Mouse (Mus musculus) hindbrain, embryonic 16.5 days (tissue): ENCODE measurements around the gene Slco2a1. TPM values are rescaled to one million over a fixed set of nuclear protein-coding genes. Genes with fewer than 3 reads are reported as not detected.

Source experiments
- ATAC-seq: fragments of 200-750 bp; cut with Nextera tagmentation; 2 replicates; pipeline ENCODE4 v1.8.0; 2017; ENCODE audit warnings: moderate TSS enrichment, moderate library complexity
- H3K27ac ChIP-seq: fragments of 300-500 bp; sonication (generic); 2 replicates; pipeline ENCODE4 v1.5.1; 2014; ENCODE audit warnings: low read depth, mild to moderate bottlenecking, control low read depth, low read length, moderate library complexity
- H3K27me3 ChIP-seq: fragments of 300-500 bp; sonication (generic); replicated peaks from 2 replicates; pipeline ENCODE4 v1.6.1; 2014; ENCODE audit warnings: low read length; ENCODE audit not compliant: control insufficient read depth, insufficient read depth
- H3K36me3 ChIP-seq: fragments of 300-500 bp; sonication (generic); 2 replicates; pipeline ENCODE4 v1.6.1; 2014; ENCODE audit warnings: mild to moderate bottlenecking, low read length, moderate library complexity, mixed read lengths; ENCODE audit not compliant: control insufficient read depth, insufficient read depth
- H3K4me1 ChIP-seq: fragments of 300-500 bp; sonication (generic); 2 replicates; pipeline ENCODE4 v1.6.1; 2014; ENCODE audit warnings: low read depth, low read length; ENCODE audit not compliant: control insufficient read depth, insufficient read depth
- H3K4me2 ChIP-seq: fragments of 300-500 bp; sonication (generic); 2 replicates; pipeline ENCODE4 v1.6.1; 2014; ENCODE audit warnings: mild to moderate bottlenecking, low read length, control low read depth, moderate library complexity
- H3K4me3 ChIP-seq: fragments of 300-500 bp; sonication (generic); 2 replicates; pipeline ENCODE4 v1.5.1; 2014; ENCODE audit warnings: mild to moderate bottlenecking, low read length, control low read depth, moderate library complexity
- H3K9ac ChIP-seq: fragments of 300-500 bp; sonication (generic); 2 replicates; pipeline ENCODE4 v1.6.1; 2014; ENCODE audit warnings: low read depth, mild to moderate bottlenecking, control low read depth, low read length, moderate library complexity
- H3K9me3 ChIP-seq: fragments of 300-500 bp; sonication (generic); 2 replicates; pipeline ENCODE4 v1.6.1; 2014; ENCODE audit warnings: mild to moderate bottlenecking, low read length, moderate library complexity; ENCODE audit not compliant: control insufficient read depth
- WGBS: fragments of 180-500 bp; shearing (Covaris S2); extraction: QIAGEN DNeasy Blood & Tissue Kit; methylation state at CpG from one replicate; pipeline ENCODE4 v1.1.7; 2014; 5-methylcytosine and 5-hydroxymethylcytosine counted together
- polyA plus RNA-seq: library from polyadenylated mRNA; unstranded; fragments of >200 nt; fragmentation: Nextera tagmentation; extraction: Ambion mirVana; gene quantifications from 2 replicates; pipeline ENCODE4 v1.2.1, GENCODE M21; 2015

Gene Slco2a1
- polyA plus RNA-seq, 1 experiment from 2014 or later = 4.6 TPM

DNA sequence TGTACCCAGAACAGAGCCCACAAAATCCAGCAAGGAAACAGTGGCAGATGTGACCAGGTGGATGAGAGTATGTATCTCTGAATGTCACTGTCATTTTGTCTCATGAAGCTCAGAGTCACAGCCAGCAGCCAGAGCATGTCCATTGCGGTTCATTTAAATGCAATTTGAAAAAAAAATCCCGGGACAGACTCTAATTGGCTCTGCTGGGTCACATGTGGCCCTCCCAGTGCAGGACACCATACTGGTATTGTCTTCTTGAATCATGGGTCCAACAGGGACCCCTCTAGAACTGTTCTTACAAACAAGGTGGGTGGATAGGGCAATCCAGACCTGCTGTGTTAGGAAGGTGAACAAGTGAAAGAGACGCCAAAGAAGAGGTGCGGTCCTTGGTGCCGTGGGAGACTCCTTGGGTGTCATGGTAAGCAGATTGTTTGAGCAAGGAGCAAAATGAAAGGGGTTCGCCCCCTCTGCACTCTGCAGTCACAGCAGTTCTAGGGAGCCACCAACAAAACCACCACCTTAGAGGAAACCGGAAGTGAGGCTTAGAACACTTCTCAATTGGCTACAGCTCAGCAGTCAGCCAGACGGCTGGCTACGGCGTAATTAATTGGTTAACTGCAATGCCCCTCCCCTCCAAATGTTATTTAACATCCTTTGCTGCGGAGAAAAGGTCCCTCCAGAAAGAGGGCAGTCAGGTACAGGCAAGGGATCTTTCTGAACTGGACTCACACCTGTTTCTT, 38.8 kb downstream of the Slco2a1 start:
- H3K4me1 ChIP-seq = no peaks in the 10 kb centered on the region
- no peaks in the 10 kb centered on the region for H3K27me3 ChIP-seq
- no peak overlapping the region for H3K9ac ChIP-seq
- H3K4me2 ChIP-seq = no peak overlapping the region
- H3K27ac ChIP-seq = no peak overlapping the region
- no peak for ATAC-seq
- 74% methylated on average over 11 of the region's 11 CpGs for WGBS
- H3K36me3 ChIP-seq = no peaks in the 10 kb centered on the region
- H3K9me3 ChIP-seq = no peaks in the 10 kb centered on the region
- no peak overlapping the region for H3K4me3 ChIP-seq

DNA sequence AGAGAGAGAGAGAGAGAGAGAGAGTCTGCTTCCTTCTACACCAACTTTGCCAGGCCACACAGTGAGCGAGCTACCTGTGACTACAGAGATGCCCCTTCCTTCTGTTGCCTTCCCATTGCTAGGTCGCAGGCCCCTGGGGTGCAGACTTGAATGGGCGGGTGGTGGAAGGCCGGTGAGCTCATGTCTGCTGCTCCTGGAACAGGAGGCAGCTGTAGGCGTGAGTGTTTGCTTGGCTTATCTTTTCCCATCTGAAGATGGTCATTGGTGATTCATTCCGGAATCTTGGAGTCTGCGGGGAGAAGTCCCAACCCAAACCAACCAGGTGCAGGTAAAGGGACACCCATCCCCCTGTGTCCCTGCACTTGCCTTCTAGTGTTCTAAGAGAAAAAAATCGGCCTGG, 40.5 kb downstream of the Slco2a1 start:
- no peaks in the 10 kb centered on the region for H3K36me3 ChIP-seq
- no peaks in the 10 kb centered on the region for H3K9me3 ChIP-seq
- no peak overlapping the region for H3K9ac ChIP-seq
- H3K4me2 ChIP-seq = no peak overlapping the region
- H3K4me3 ChIP-seq = no peak overlapping the region
- no peak overlapping the region for H3K27ac ChIP-seq
- no peak for ATAC-seq
- WGBS = 60% methylated on average over 8 of the region's 8 CpGs
- H3K4me1 ChIP-seq = no peaks in the 10 kb centered on the region
- H3K27me3 ChIP-seq = no peaks in the 10 kb centered on the region

DNA sequence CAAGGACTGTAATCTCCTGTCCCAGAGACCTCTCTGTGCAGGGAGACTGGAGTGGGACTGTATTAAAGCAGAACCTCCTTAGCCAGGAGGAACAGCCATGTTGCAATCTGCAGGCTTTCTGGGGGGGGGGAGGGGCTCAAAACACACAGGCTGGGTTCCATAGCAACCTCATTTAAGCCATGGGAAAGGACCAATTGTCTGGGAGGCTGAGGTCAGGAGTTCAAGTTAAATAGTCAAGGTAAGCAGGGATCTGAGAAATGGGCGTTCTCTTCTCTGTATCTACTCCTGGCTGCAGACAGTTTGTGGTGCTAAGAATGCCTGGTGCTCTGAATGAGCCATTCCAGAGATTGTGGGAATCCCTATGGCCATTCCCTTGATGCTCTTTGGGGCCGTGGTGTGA, 41.5 kb downstream of the Slco2a1 start:
- no peaks in the 10 kb centered on the region for H3K36me3 ChIP-seq
- H3K4me2 ChIP-seq = no peak overlapping the region
- H3K4me3 ChIP-seq = no peak overlapping the region
- no peaks in the 10 kb centered on the region for H3K4me1 ChIP-seq
- whole genome bisulfite sequencing = 69% methylated on average over 2 of the region's 2 CpGs
- H3K9me3 ChIP-seq = peaks cover 3% of the 10 kb centered on the region; the same call in 1 of the 2 replicates
- no peak for ATAC-seq
- H3K9ac ChIP-seq = no peak overlapping the region
- H3K27ac ChIP-seq = no peak overlapping the region
- no peaks in the 10 kb centered on the region for H3K27me3 ChIP-seq

GRCm38 (mm10) chr9:103031211-103031610, 42.7 kb downstream of the Slco2a1 start:
- no peaks in the 10 kb centered on the region for H3K27me3 ChIP-seq
- no peak for ATAC-seq
- H3K4me2 ChIP-seq = no peak overlapping the region
- H3K4me3 ChIP-seq = no peak overlapping the region
- peaks cover 3% of the 10 kb centered on the region; the same call in 1 of the 2 replicates for H3K9me3 ChIP-seq
- H3K9ac ChIP-seq = no peak overlapping the region
- no peaks in the 10 kb centered on the region for H3K4me1 ChIP-seq
- no peak overlapping the region for H3K27ac ChIP-seq
- WGBS = 76% methylated on average over 5 of the region's 5 CpGs
- no peaks in the 10 kb centered on the region for H3K36me3 ChIP-seq

DNA sequence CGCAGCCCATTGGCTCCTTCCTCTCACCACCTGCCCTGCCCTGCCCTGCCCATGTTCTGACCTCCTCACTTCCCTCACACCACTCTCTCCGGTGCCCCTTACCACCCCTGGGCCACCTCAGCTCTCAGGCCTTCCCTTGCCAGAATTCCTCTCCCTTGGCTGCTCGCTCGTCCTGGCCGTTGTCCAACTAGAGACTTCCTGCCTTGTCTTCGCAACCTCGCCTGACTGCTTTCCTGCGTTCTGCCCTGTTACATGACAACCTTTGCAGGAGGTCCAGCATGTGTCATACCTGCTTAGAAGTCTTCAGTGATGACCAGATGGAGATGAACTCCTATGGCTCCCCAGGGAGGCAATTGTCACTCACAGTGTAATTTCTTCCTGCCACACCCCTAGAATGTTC, 43.7 kb downstream of the Slco2a1 start:
- no peaks in the 10 kb centered on the region for H3K4me1 ChIP-seq
- H3K9me3 ChIP-seq = peaks cover 3% of the 10 kb centered on the region; the same call in 1 of the 2 replicates
- H3K36me3 ChIP-seq = no peaks in the 10 kb centered on the region
- ATAC-seq = no peak
- H3K27me3 ChIP-seq = no peaks in the 10 kb centered on the region
- no peak overlapping the region for H3K27ac ChIP-seq
- WGBS = 61% methylated on average over 8 of the region's 8 CpGs
- H3K4me3 ChIP-seq = no peak overlapping the region
- H3K4me2 ChIP-seq = no peak overlapping the region
- H3K9ac ChIP-seq = no peak overlapping the region

DNA sequence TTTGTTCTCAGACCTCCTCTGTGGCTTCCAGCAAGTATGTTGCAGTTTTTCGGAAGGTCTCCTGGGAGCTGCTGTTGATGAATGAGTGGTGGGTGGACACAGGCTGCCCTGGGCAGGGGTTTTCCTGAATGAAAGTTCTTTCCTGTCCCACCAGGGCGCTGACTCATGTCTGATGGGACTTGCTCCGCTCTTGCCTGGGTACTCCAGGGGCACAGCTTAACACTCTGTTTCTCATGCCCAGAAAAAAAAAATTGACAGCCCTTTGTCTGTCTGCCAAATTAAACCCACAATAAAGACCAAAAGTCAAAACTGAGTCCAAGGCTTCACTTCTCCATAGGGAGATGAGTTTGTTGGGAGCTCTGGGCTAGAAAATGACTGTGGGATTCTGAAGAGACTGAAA, 44.9 kb downstream of the Slco2a1 start:
- Histone ChIP-seq H3K4me1 (no peaks in the 10 kb centered on the region), H3K27ac (no peak overlapping the region), H3K9me3 (peaks cover 3% of the 10 kb centered on the region; the same call in 1 of the 2 replicates), H3K36me3 (no peaks in the 10 kb centered on the region), H3K4me3 (no peak overlapping the region), H3K27me3 (no peaks in the 10 kb centered on the region), H3K4me2 (no peak overlapping the region), H3K9ac (no peak overlapping the region)
- WGBS = 80% methylated on average over 3 of the region's 3 CpGs
- ATAC-seq = no peak

GRCm38 (mm10) chr9:103036971-103037391, 48.5 kb downstream of the Slco2a1 start:
- Histone ChIP-seq H3K36me3 (no peaks in the 10 kb centered on the region), H3K4me2 (no peak overlapping the region), H3K4me1 (no peaks in the 10 kb centered on the region), H3K4me3 (no peak overlapping the region), H3K9me3 (peaks cover 3% of the 10 kb centered on the region; the same call in 1 of the 2 replicates), H3K27ac (no peak overlapping the region), H3K27me3 (no peaks in the 10 kb centered on the region), H3K9ac (no peak overlapping the region)
- no peak for ATAC-seq
- WGBS = 83% methylated on average over 8 of the region's 8 CpGs

- no peak overlapping the region for H3K4me3 ChIP-seq
These were observed 49.8 kb downstream of the Slco2a1 start for GRCm38 (mm10) chr9:103038266-103038665.

GRCm38 (mm10) chr9:103038705-103039104, 50.2 kb downstream of the Slco2a1 start:
- Histone ChIP-seq H3K4me2 (no peak overlapping the region), H3K36me3 (no peaks in the 10 kb centered on the region), H3K27me3 (no peaks in the 10 kb centered on the region), H3K4me3 (no peak overlapping the region), H3K27ac (no peak overlapping the region), H3K9me3 (peaks cover 3% of the 10 kb centered on the region; the same call in 1 of the 2 replicates), H3K4me1 (no peaks in the 10 kb centered on the region), H3K9ac (no peak overlapping the region)
- WGBS = 84% methylated on average over 7 of the region's 7 CpGs
- no peak for ATAC-seq

More at GRCm38 (mm10) chr9:103038266-103038665, 49.8 kb downstream of the Slco2a1 start:
- peaks cover 3% of the 10 kb centered on the region; the same call in 1 of the 2 replicates for H3K9me3 ChIP-seq
- H3K27ac ChIP-seq = no peak overlapping the region
- no peaks in the 10 kb centered on the region for H3K27me3 ChIP-seq
- 83% methylated on average over 2 of the region's 2 CpGs for WGBS
- H3K4me2 ChIP-seq = no peak overlapping the region
- H3K36me3 ChIP-seq = no peaks in the 10 kb centered on the region
- H3K9ac ChIP-seq = no peak overlapping the region
- no peaks in the 10 kb centered on the region for H3K4me1 ChIP-seq
- no peak for ATAC-seq
